Mouse (Mus musculus): ENCODE results near the gene Brd1.

- TF ChIP-seq GATA1 (IDR thresholded peaks at IDR 0.05; ENCODE audit: low read length) (no peak), TAL1 (IDR thresholded peaks at IDR 0.05; ENCODE audit: low read length) (no peak)
Measured at GRCm38 (mm10) chr15:88677568-88677967, 56.5 kb downstream of the Brd1 start.
